Mouse (Mus musculus): Measurements from ENCODE around the gene Slc25a39.

DNA sequence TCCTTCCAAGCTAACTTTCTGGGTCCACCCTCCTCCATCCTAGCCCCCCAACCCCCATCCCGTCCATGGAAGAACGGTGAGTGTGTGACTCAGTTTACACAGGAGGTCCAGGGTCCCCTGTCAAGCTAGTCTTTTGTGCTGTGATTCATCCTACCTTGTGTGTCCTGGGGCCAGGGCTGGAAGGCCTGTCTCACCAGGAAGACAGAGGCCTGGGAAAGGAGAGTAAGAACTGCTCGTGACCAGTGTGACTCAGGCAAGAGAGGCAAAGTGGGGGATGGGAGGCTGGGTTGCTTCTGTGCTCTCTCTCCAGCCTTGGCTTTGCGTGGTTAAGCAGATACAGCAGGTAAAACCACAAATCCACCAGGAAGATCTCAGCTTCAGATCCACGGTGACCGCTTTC is 16.9 kb upstream of the Slc25a39 start:
- TF ChIP-seq CTCF (IDR thresholded peaks at IDR 0.05; ENCODE audit: low read depth) (no peak), EP300 (optimal IDR thresholded peaks at IDR 0.05) (no peak)
